Mouse (Mus musculus) stomach, postnatal 0 days (tissue): Measurements from ENCODE around the gene Ush1c. TPM values are rescaled to one million over a fixed set of nuclear protein-coding genes. Genes with fewer than 3 reads are reported as not detected.

Source experiments
- ATAC-seq: fragments of 200-750 bp; cut with Nextera tagmentation; 2 replicates; pipeline ENCODE4 v1.8.0; 2017; ENCODE audit not compliant: low FRiP score, low TSS enrichment
- DNase-seq: peaks from one replicate; pipeline ENCODE4 v3.0.0-alpha.2; 2016; ENCODE audit warnings: low spot score
- H3K27ac ChIP-seq: fragments of 300-500 bp; sonication (generic); replicated peaks from 2 replicates; pipeline ENCODE4 v1.5.1; 2014; ENCODE audit warnings: mild to moderate bottlenecking, control low read depth
- H3K27me3 ChIP-seq: fragments of 300-500 bp; sonication (generic); 2 replicates; pipeline ENCODE4 v1.6.1; 2014; ENCODE audit warnings: low read length; ENCODE audit not compliant: control insufficient read depth, insufficient read depth
- H3K36me3 ChIP-seq: fragments of 300-500 bp; sonication (generic); 2 replicates; pipeline ENCODE4 v1.6.1; 2014; ENCODE audit warnings: low read length, mixed read lengths; ENCODE audit not compliant: control insufficient read depth, insufficient read depth
- H3K4me1 ChIP-seq: fragments of 300-500 bp; sonication (generic); replicated peaks from 2 replicates; pipeline ENCODE4 v1.6.1; 2014; ENCODE audit warnings: antibody characterized with exemption; ENCODE audit not compliant: control insufficient read depth, insufficient read depth
- H3K4me2 ChIP-seq: fragments of 300-500 bp; sonication (generic); replicated peaks from 2 replicates; pipeline ENCODE4 v1.6.1; 2014; ENCODE audit warnings: low read depth, mild to moderate bottlenecking, control low read depth, moderate library complexity
- H3K4me3 ChIP-seq: fragments of 300-500 bp; sonication (generic); 2 replicates; pipeline ENCODE4 v1.5.1; 2014; ENCODE audit warnings: low read depth, low read length, control low read depth
- H3K9ac ChIP-seq: fragments of 300-500 bp; sonication (generic); 2 replicates; pipeline ENCODE4 v1.6.1; 2014; ENCODE audit warnings: mild to moderate bottlenecking, low read length, control low read depth, mixed read lengths
- H3K9me3 ChIP-seq: fragments of 300-500 bp; sonication (generic); 2 replicates; pipeline ENCODE4 v1.6.1; 2016; ENCODE audit warnings: low read length; ENCODE audit not compliant: control insufficient read depth
- CTCF ChIP-seq: IDR thresholded peaks from 2 replicates; pipeline ENCODE4 v1.5.1; 2016; ENCODE audit warnings: antibody characterized with exemption, low read depth, mild to moderate bottlenecking, moderate library complexity
- EP300 ChIP-seq: optimal IDR thresholded peaks from 2 replicates; pipeline ENCODE3; 2016; ENCODE audit warnings: antibody characterized with exemption
- WGBS: fragments of 180-500 bp; shearing (Covaris S2); extraction: QIAGEN DNeasy Blood & Tissue Kit; methylation state at CpG from one replicate; pipeline ENCODE4 v1.1.7; 2014; 5-methylcytosine and 5-hydroxymethylcytosine counted together
- polyA plus RNA-seq: library from polyadenylated mRNA; unstranded; fragments of >200 nt; fragmentation: Nextera tagmentation; extraction: Ambion mirVana; gene quantifications from 2 replicates; pipeline ENCODE4 v1.2.1, GENCODE M21; 2015

Gene Ush1c
- polyA plus RNA-seq, 1 experiment from 2014 or later: 2.1 TPM

GRCm38 (mm10) chr7:46240696-46241095 lies 2.4 kb upstream of the Ush1c start, which contains the start of gene Otog:
Gene Otog, plus strand, starts transcription at chr7:46240987.
- Histone ChIP-seq H3K4me3 (no peak within 1 kb of the TSS), H3K27me3 (no peaks in the 10 kb centered on the region), H3K36me3 (no peaks in the 10 kb centered on the region), H3K27ac (no peak within 1 kb of the TSS), H3K4me2 (no peak within 1 kb of the TSS), H3K9ac (no peak within 1 kb of the TSS), H3K4me1 (no peaks in the 10 kb centered on the region), H3K9me3 (no peaks in the 10 kb centered on the region)
- no peak for TF ChIP-seq CTCF
- TF ChIP-seq EP300: no peak
- no peak for DNase-seq
- no peak for ATAC-seq
- 28% methylated on average over 2 of the region's 2 CpGs for WGBS

- WGBS: 92% methylated on average over 4 of the region's 4 CpGs
- no peaks in the 10 kb centered on the region for H3K4me1 ChIP-seq
- no peak overlapping the region for H3K9ac ChIP-seq
Observed at GRCm38 (mm10) chr7:46240091-46240490, 1.8 kb upstream of the Ush1c start.

GRCm38 (mm10) chr7:46237192-46237591 lies 1.1 kb downstream of the Ush1c start:
- Histone ChIP-seq H3K4me3 (no peak overlapping the region), H3K9ac (no peak overlapping the region), H3K9me3 (no peaks in the 10 kb centered on the region), H3K4me1 (no peaks in the 10 kb centered on the region), H3K36me3 (no peaks in the 10 kb centered on the region), H3K4me2 (no peak overlapping the region), H3K27ac (no peak overlapping the region), H3K27me3 (no peaks in the 10 kb centered on the region)
- TF ChIP-seq CTCF (no peak), EP300 (no peak)
- ATAC-seq (peak; percentile 39; the same call in 1 of the 2 replicates), DNase-seq (no peak)
- WGBS: 51% methylated on average over 7 of the region's 7 CpGs

More at GRCm38 (mm10) chr7:46240091-46240490, 1.8 kb upstream of the Ush1c start:
- DNase-seq (no peak), ATAC-seq (no peak)
- Histone ChIP-seq H3K27ac (no peak overlapping the region), H3K4me3 (no peak overlapping the region), H3K9me3 (no peaks in the 10 kb centered on the region), H3K4me2 (no peak overlapping the region), H3K27me3 (no peaks in the 10 kb centered on the region), H3K36me3 (no peaks in the 10 kb centered on the region)
- TF ChIP-seq CTCF: no peak
- TF ChIP-seq EP300: no peak

- DNase-seq (no peak), ATAC-seq (no peak)
- Histone ChIP-seq H3K9ac (no peak overlapping the region), H3K36me3 (no peaks in the 10 kb centered on the region), H3K4me1 (no peaks in the 10 kb centered on the region), H3K4me2 (no peak overlapping the region), H3K27me3 (no peaks in the 10 kb centered on the region), H3K27ac (no peak overlapping the region), H3K4me3 (no peak overlapping the region), H3K9me3 (no peaks in the 10 kb centered on the region)
- WGBS: 77% methylated on average over 15 of the region's 15 CpGs
- TF ChIP-seq CTCF: no peak
- TF ChIP-seq EP300: no peak
Observed at GRCm38 (mm10) chr7:46236363-46236762, 1.9 kb downstream of the Ush1c start.

GRCm38 (mm10) chr7:46235948-46236347 lies 2.4 kb downstream of the Ush1c start:
- TF ChIP-seq CTCF (no peak), EP300 (no peak)
- no peak for DNase-seq
- no peak for ATAC-seq
- no peak overlapping the region for H3K9ac ChIP-seq
- no peaks in the 10 kb centered on the region for H3K9me3 ChIP-seq
- H3K27ac ChIP-seq: no peak overlapping the region
- H3K4me3 ChIP-seq: no peak overlapping the region
- H3K36me3 ChIP-seq: no peaks in the 10 kb centered on the region
- 63% methylated on average over 18 of the region's 18 CpGs for WGBS
- H3K4me2 ChIP-seq: no peak overlapping the region
- H3K4me1 ChIP-seq: no peaks in the 10 kb centered on the region
- H3K27me3 ChIP-seq: no peaks in the 10 kb centered on the region

GRCm38 (mm10) chr7:46226936-46227335 lies 11.4 kb downstream of the Ush1c start:
- Histone ChIP-seq H3K9ac (no peak overlapping the region), H3K9me3 (no peaks in the 10 kb centered on the region), H3K4me3 (no peak overlapping the region), H3K27me3 (no peaks in the 10 kb centered on the region), H3K27ac (no peak overlapping the region), H3K4me1 (no peaks in the 10 kb centered on the region), H3K36me3 (no peaks in the 10 kb centered on the region), H3K4me2 (no peak overlapping the region)
- DNase-seq (no peak), ATAC-seq (no peak)
- TF ChIP-seq EP300 (no peak), CTCF (no peak)
- 51% methylated on average over 4 of the region's 4 CpGs for WGBS
